Mouse (Mus musculus): ENCODE data around the gene Gpr39.

DNA sequence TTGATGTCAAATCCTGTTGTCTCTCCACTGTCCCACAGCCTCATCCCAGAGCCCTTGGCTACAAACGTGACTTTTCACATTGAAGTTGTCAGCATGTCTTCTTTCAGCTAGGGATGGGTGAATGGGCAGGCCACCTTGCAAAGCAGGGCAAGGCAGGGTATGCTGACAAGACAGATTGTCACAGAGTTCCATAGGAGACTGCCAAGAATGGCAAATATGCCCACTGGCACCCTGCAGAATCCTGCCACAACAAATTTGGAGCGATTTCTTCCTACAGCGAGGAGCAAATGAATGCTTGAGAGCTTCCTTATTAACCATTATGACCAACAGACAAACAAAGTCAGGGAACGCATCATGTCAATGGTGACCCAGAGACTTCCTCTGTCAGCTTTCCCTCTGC is 16.6 kb upstream of the Gpr39 start:
- no peak for TF ChIP-seq CTCF (IDR thresholded peaks at IDR 0.05; ENCODE audit: control insufficient read depth, insufficient read depth, insufficient read length)
- TF ChIP-seq MYOG (IDR thresholded peaks at IDR 0.05; ENCODE audit: control insufficient read depth, extremely low read depth, insufficient read length): no peak
- TF ChIP-seq CEBPB (IDR thresholded peaks at IDR 0.05; ENCODE audit: low read depth): no peak
